Mouse (Mus musculus) C2C12 (cell line): Measurements from ENCODE around the gene Magee1. TPM values are rescaled to one million over a fixed set of nuclear protein-coding genes. Genes with fewer than 3 reads are reported as not detected.
"Not testable (repeated sequence)": the region's sequence is repeated elsewhere in the genome, so short reads cannot be mapped to it uniquely, and the experiment has no call there.

Experiments used
- H3K27me3 ChIP-seq: one replicate; pipeline ENCODE4 v1.6.1; 2011; ENCODE audit not compliant: control insufficient read depth, insufficient read depth, insufficient read length
- H3K36me3 ChIP-seq: one replicate; pipeline ENCODE4 v1.6.1; 2011; ENCODE audit not compliant: control insufficient read depth, insufficient read depth
- H3K4me3 ChIP-seq: one replicate; pipeline ENCODE4 v1.5.1; 2011; ENCODE audit warnings: mild to moderate bottlenecking, control low read depth; ENCODE audit not compliant: poor library complexity, insufficient read depth, severe bottlenecking
- H3K79me2 ChIP-seq: one replicate; pipeline ENCODE4 v1.6.1; 2011; ENCODE audit not compliant: control insufficient read depth, insufficient read depth
- H3K79me3 ChIP-seq: one replicate; pipeline ENCODE4 v1.6.1; 2011; ENCODE audit warnings: low read depth, control low read depth
- H3ac ChIP-seq: one replicate; pipeline ENCODE3; 2011; ENCODE audit warnings: low read depth; ENCODE audit not compliant: control insufficient read depth, insufficient read length
- CEBPB ChIP-seq: IDR thresholded peaks from one replicate; pipeline ENCODE4 v1.6.1; 2011; ENCODE audit warnings: low read depth, mild to moderate bottlenecking, control low read depth, moderate library complexity
- CTCF ChIP-seq: IDR thresholded peaks from one replicate; pipeline ENCODE4 v1.5.1; 2011; ENCODE audit not compliant: control insufficient read depth, insufficient read depth, insufficient read length
- FOSL1 ChIP-seq: IDR thresholded peaks from one replicate; pipeline ENCODE4 v1.8.0; 2011; ENCODE audit warnings: mild to moderate bottlenecking, low read length; ENCODE audit not compliant: poor library complexity, insufficient read depth, severe bottlenecking
- MAX ChIP-seq: IDR thresholded peaks from one replicate; pipeline ENCODE4 v1.6.1; 2011; ENCODE audit warnings: mild to moderate bottlenecking, control low read depth
- MYOD1 ChIP-seq: IDR thresholded peaks from one replicate; pipeline ENCODE4 v1.6.1; 2011; ENCODE audit warnings: low read depth; ENCODE audit not compliant: control insufficient read depth, insufficient read length
- MYOG ChIP-seq: IDR thresholded peaks from one replicate; pipeline ENCODE4 v1.6.1; 2011; ENCODE audit not compliant: control insufficient read depth, insufficient read length; ENCODE audit errors: extremely low read depth
- USF1 ChIP-seq: IDR thresholded peaks from one replicate; pipeline ENCODE4 v1.6.1; 2011; ENCODE audit warnings: low read depth, mild to moderate bottlenecking, control low read depth, moderate library complexity
- long read RNA-seq, 2 experiments: library from polyadenylated mRNA; unstranded; transcript quantifications; one replicate each; pipeline ENCODE4 v2.0.0; 2019 to 2020
- polyA plus RNA-seq: library from polyadenylated mRNA; unstranded; fragments of >200 nt; fragmentation: generic; extraction: Trizol; gene quantifications from one replicate; pipeline ENCODE4 v1.2.1, GENCODE M21; 2012; ENCODE audit warnings: missing spikeins

Magee1 gene
- 4.9 TPM for polyA plus RNA-seq
- long read RNA-seq, experiment 1, transcript Magee1-201 (1 exons, 3,550 nt): major isoform, 5 of 5 reads
- long read RNA-seq, experiment 1, partial matches to known transcripts: 0 of 5 reads
- long read RNA-seq, experiment 1, other reads (novel, unspliced or antisense): 0 of 5 reads
- long read RNA-seq, experiment 2, transcript Magee1-201 (1 exons, 3,550 nt): major isoform, 76 of 76 reads
- long read RNA-seq, experiment 2, partial matches to known transcripts: 0 of 76 reads
- long read RNA-seq, experiment 2, other reads (novel, unspliced or antisense): 0 of 76 reads

GRCm38 (mm10) chrX:105120275-105121226, at the start of gene Magee1:
Magee1 (plus strand) TSS chrX:105120378.
- H3K27me3 ChIP-seq: no peaks in the 10 kb centered on the region
- H3K79me3 ChIP-seq: no peaks in the 10 kb centered on the region
- H3K36me3 ChIP-seq: no peaks in the 10 kb centered on the region

GRCm38 (mm10) chrX:105079151-105079550, 41.0 kb upstream of the Magee1 start:
- Histone ChIP-seq H3ac (peak overlapping the region; percentile 56), H3K79me3 (peaks cover 16% of the 10 kb centered on the region), H3K36me3 (peaks cover 33% of the 10 kb centered on the region), H3K27me3 (no peaks in the 10 kb centered on the region), H3K4me3 (peak overlapping the region; percentile 51), H3K79me2 (peaks cover 32% of the 10 kb centered on the region)
- TF ChIP-seq USF1 (no peak), CEBPB (no peak), FOSL1 (no peak), MYOG (no peak), CTCF (no peak), MAX (no peak), MYOD1 (no peak)

More at GRCm38 (mm10) chrX:105120275-105121226, at the start of gene Magee1:
- Histone ChIP-seq H3ac (peak within 1 kb of the TSS; percentile 83), H3K79me2 (no peaks in the 10 kb centered on the region), H3K4me3 (peak within 1 kb of the TSS; percentile 25)
- no peak for TF ChIP-seq MAX
- TF ChIP-seq FOSL1: no peak
- TF ChIP-seq CEBPB: no peak
- no peak for TF ChIP-seq CTCF
- no peak for TF ChIP-seq USF1
- no peak for TF ChIP-seq MYOD1

GRCm38 (mm10) chrX:105079615-105080092, 40.5 kb upstream of the Magee1 start, which contains the start of gene Pbdc1:
Pbdc1 (plus strand) TSS chrX:105079756.
- Histone ChIP-seq H3K4me3 (peak within 1 kb of the TSS; percentile 51), H3K27me3 (no peaks in the 10 kb centered on the region), H3K79me2 (peaks cover 32% of the 10 kb centered on the region), H3ac (peak within 1 kb of the TSS; percentile 85), H3K79me3 (peaks cover 16% of the 10 kb centered on the region), H3K36me3 (peaks cover 38% of the 10 kb centered on the region)
- peak; percentile 46 for TF ChIP-seq USF1
- no peak for TF ChIP-seq FOSL1

GRCm38 (mm10) chrX:105080096-105080495, 40.1 kb upstream of the Magee1 start:
- H3K4me3 ChIP-seq: peak overlapping the region; percentile 51
- H3K79me3 ChIP-seq: peaks cover 16% of the 10 kb centered on the region
- peaks cover 42% of the 10 kb centered on the region for H3K36me3 ChIP-seq
- peaks cover 33% of the 10 kb centered on the region for H3K79me2 ChIP-seq
- TF ChIP-seq MAX: no peak
- no peak for TF ChIP-seq FOSL1
- TF ChIP-seq USF1: no peak
- TF ChIP-seq MYOD1: no peak
- TF ChIP-seq MYOG: no peak
- TF ChIP-seq CEBPB: no peak
- TF ChIP-seq CTCF: no peak
- no peaks in the 10 kb centered on the region for H3K27me3 ChIP-seq
- peak overlapping the region; percentile 59 for H3ac ChIP-seq

GRCm38 (mm10) chrX:105083013-105083412, 37.2 kb upstream of the Magee1 start:
- not testable (repeated sequence) for H3K27me3 ChIP-seq, H3K4me3 ChIP-seq, H3ac ChIP-seq
- H3K79me3 ChIP-seq: peaks cover 18% of the 10 kb centered on the region
- peaks cover 59% of the 10 kb centered on the region for H3K36me3 ChIP-seq
- peaks cover 50% of the 10 kb centered on the region for H3K79me2 ChIP-seq

GRCm38 (mm10) chrX:105104175-105104574, 16.0 kb upstream of the Magee1 start:
- TF ChIP-seq MAX (no peak), CTCF (no peak), FOSL1 (no peak), CEBPB (no peak), USF1 (no peak), MYOD1 (no peak)
- Histone ChIP-seq H3K79me3 (no peaks in the 10 kb centered on the region), H3K36me3 (peaks cover 21% of the 10 kb centered on the region), H3K4me3 (no peak overlapping the region), H3K27me3 (no peaks in the 10 kb centered on the region), H3ac (no peak overlapping the region), H3K79me2 (no peaks in the 10 kb centered on the region)
